ENCODE assay signal across 10 mouse cellular contexts in genomic region chr5:81640118-81640517, GRCm38 (mm10).
DNase-seq lines count a peak whose midpoint lies in the region; ATAC-seq and TF ChIP-seq lines count a peak whose summit lies in the region.
"Had no signal": no experiment of that assay in that cellular context is flagged by ENCODE, and none has a peak within 500 bp of the region (broad histone marks: within the 10 kb centered on the region; RNA-seq: fewer than 3 reads in every experiment).

No protein-coding gene starts in this region.

- H3K9ac ChIP-seq in heart, embryonic 12.5 days: no peak overlapping the region
- no peak overlapping the region for H3K9ac ChIP-seq in intestine, postnatal 0 days (ENCODE audit: low read depth, low read length)

- 64% methylated on average over 4 of the region's 4 CpGs for WGBS in heart, embryonic 12.5 days
- 82% methylated on average over 4 of the region's 4 CpGs for WGBS in intestine, postnatal 0 days

- intact Hi-C loops in left cerebral cortex, postnatal 36 days (cut with DNase I): no loop called here
- intact Hi-C loops in heart, postnatal 10 days (cut with DNase I): no loop called here

- no peaks in the 10 kb centered on the region for H3K4me1 ChIP-seq in heart, embryonic 12.5 days (replicated peaks)
- H3K4me1 ChIP-seq in intestine, postnatal 0 days (replicated peaks; ENCODE audit: control insufficient read depth, insufficient read depth, low read length): no peaks in the 10 kb centered on the region

- peak; percentile 9 to 36 for DNase-seq in heart, adult 18-20 months
- peak; percentile 14 for DNase-seq in left cerebral cortex, adult 11 months (ENCODE audit: low spot score)
- DNase-seq in left cerebral cortex, postnatal 36 days (ENCODE audit: low spot score in 2 of 2): no peak
- peak; percentile 86 for DNase-seq in adipocyte (ENCODE audit: low spot score)
- peak; percentile 8 to 9 for DNase-seq in heart, postnatal 10 days
- DNase-seq: cerebellum, adult 9-11 months; liver had no signal

- H3K27me3 ChIP-seq in heart, embryonic 12.5 days (replicated peaks): no peaks in the 10 kb centered on the region
- H3K27me3 ChIP-seq in intestine, postnatal 0 days (replicated peaks; ENCODE audit: control insufficient read depth, insufficient read depth, low read length): no peaks in the 10 kb centered on the region

- H3K36me3 ChIP-seq in heart, embryonic 12.5 days: no peaks in the 10 kb centered on the region
- H3K36me3 ChIP-seq in intestine, postnatal 0 days (ENCODE audit: control insufficient read depth, insufficient read depth): no peaks in the 10 kb centered on the region

- no peak for ATAC-seq in heart, embryonic 12.5 days (ENCODE audit: insufficient number of reproducible peaks, low FRiP score)
- ATAC-seq in intestine, postnatal 0 days: no peak

- H3K27ac ChIP-seq in heart, embryonic 12.5 days (ENCODE audit: poor library complexity, severe bottlenecking): no peak overlapping the region
- H3K27ac ChIP-seq in intestine, postnatal 0 days (ENCODE audit: low read depth, low read length): no peak overlapping the region
- H3K27ac ChIP-seq: macrophage had no signal

- no peak overlapping the region for H3K4me2 ChIP-seq in heart, embryonic 12.5 days
- H3K4me2 ChIP-seq in intestine, postnatal 0 days (replicated peaks; ENCODE audit: low read depth): no peak overlapping the region

- H3K9me3 ChIP-seq in heart, embryonic 12.5 days (replicated peaks): no peaks in the 10 kb centered on the region
- no peaks in the 10 kb centered on the region for H3K9me3 ChIP-seq in intestine, postnatal 0 days (ENCODE audit: control insufficient read depth)

- no peak overlapping the region for H3K4me3 ChIP-seq in heart, embryonic 12.5 days
- no peak overlapping the region for H3K4me3 ChIP-seq in intestine, postnatal 0 days (ENCODE audit: low read depth, low read length)

- TF ChIP-seq CTCF in intestine, postnatal 0 days (IDR thresholded peaks at IDR 0.05; ENCODE audit: low read depth): no peak

Comparison
In these comparisons a context has a peak if more than half of its experiments do, and no peak if none do; other contexts are left out.
1. DNase-seq: peak in heart, adult 18-20 months (2 of 2), left cerebral cortex, adult 11 months (single experiment), adipocyte (single experiment) and heart, postnatal 10 days (2 of 2); none in left cerebral cortex, postnatal 36 days (0 of 2).